Mouse (Mus musculus) liver, postnatal 0 days (tissue): ENCODE data around the gene Acsl6. TPM values are rescaled to one million over a fixed set of nuclear protein-coding genes. Genes with fewer than 3 reads are reported as not detected.
A peak's percentile ranks its signal among the peaks of the same experiment; 100 is the strongest.
"Not testable (repeated sequence)": the region's sequence is repeated elsewhere in the genome, so short reads cannot be mapped to it uniquely, and the experiment has no call there.

Source experiments
- ATAC-seq: fragments of 200-750 bp; cut with Nextera tagmentation; 2 replicates; pipeline ENCODE4 v1.8.0; 2017; ENCODE audit warnings: mild to moderate bottlenecking, moderate library complexity
- DNase-seq: peaks from one replicate; pipeline ENCODE4 v3.0.0-alpha.2; 2016
- H3K27ac ChIP-seq: fragments of 300-500 bp; sonication (generic); 2 replicates; pipeline ENCODE4 v1.5.1; 2014; ENCODE audit warnings: antibody characterized with exemption, moderate library complexity, mild to moderate bottlenecking, low read depth
- H3K27me3 ChIP-seq: fragments of 300-500 bp; sonication (generic); 2 replicates; pipeline ENCODE4 v1.6.1; 2014; ENCODE audit warnings: low read length, control low read depth, mixed read lengths; ENCODE audit not compliant: insufficient read depth
- H3K36me3 ChIP-seq: fragments of 300-500 bp; sonication (generic); replicated peaks from 2 replicates; pipeline ENCODE4 v1.6.1; 2014; ENCODE audit warnings: mild to moderate bottlenecking, control low read depth, low read length, moderate library complexity, mixed read lengths; ENCODE audit not compliant: insufficient read depth
- H3K4me1 ChIP-seq: fragments of 300-500 bp; sonication (generic); 2 replicates; pipeline ENCODE4 v1.6.1; 2014; ENCODE audit warnings: antibody characterized with exemption, mild to moderate bottlenecking, control low read depth; ENCODE audit not compliant: insufficient read depth
- H3K4me2 ChIP-seq: fragments of 300-500 bp; sonication (generic); 2 replicates; pipeline ENCODE4 v1.6.1; 2014; ENCODE audit warnings: low read depth, mild to moderate bottlenecking, low read length, moderate library complexity, mixed read lengths
- H3K4me3 ChIP-seq: fragments of 300-500 bp; sonication (generic); 2 replicates; pipeline ENCODE4 v1.5.1; 2014; ENCODE audit warnings: low read depth, low read length
- H3K9ac ChIP-seq: fragments of 300-500 bp; sonication (generic); replicated peaks from 2 replicates; pipeline ENCODE4 v1.6.1; 2014; ENCODE audit warnings: mild to moderate bottlenecking, moderate library complexity
- H3K9me3 ChIP-seq: fragments of 300-500 bp; sonication (generic); 2 replicates; pipeline ENCODE4 v1.6.1; 2016; ENCODE audit warnings: mild to moderate bottlenecking, control low read depth, low read length, mixed read lengths
- CTCF ChIP-seq: sonication (generic); IDR thresholded peaks from 2 replicates; pipeline ENCODE4 v1.5.1; 2016; ENCODE audit warnings: antibody characterized with exemption, low read depth
- EP300 ChIP-seq: IDR thresholded peaks from 2 replicates; pipeline ENCODE4 v1.6.1; 2016; ENCODE audit warnings: antibody characterized with exemption, low read depth, mild to moderate bottlenecking
- WGBS: fragments of 180-500 bp; shearing (Covaris S2); extraction: QIAGEN DNeasy Blood & Tissue Kit; methylation state at CpG from one replicate; pipeline ENCODE4 v1.1.7; 2014; ENCODE audit not compliant: insufficient replicate concordance; 5-methylcytosine and 5-hydroxymethylcytosine counted together
- polyA plus RNA-seq: library from polyadenylated mRNA; unstranded; fragments of >200 nt; fragmentation: Nextera tagmentation; extraction: Ambion mirVana; gene quantifications from 2 replicates; pipeline ENCODE4 v1.2.1, GENCODE M21; 2015

Acsl6 gene
- polyA plus RNA-seq, 1 experiment from 2014 or later, result 0.49 TPM

- Histone ChIP-seq H3K4me2 (no peak overlapping the region), H3K9ac (no peak overlapping the region), H3K9me3 (no peaks in the 10 kb centered on the region), H3K36me3 (no peaks in the 10 kb centered on the region), H3K4me3 (no peak overlapping the region), H3K4me1 (0 out of 2 replicates have a peak, but pooled peaks cover 3% of the 10 kb centered on the region), H3K27me3 (no peaks in the 10 kb centered on the region), H3K27ac (no peak overlapping the region)
- DNase-seq, result peak; percentile 35
- WGBS, result 48% methylated on average over 4 of the region's 4 CpGs
- ATAC-seq, result no peak
- TF ChIP-seq EP300, result no peak
- TF ChIP-seq CTCF, result peak; percentile 62
Measured at GRCm38 (mm10) chr11:54356676-54357075, 53.1 kb downstream of the Acsl6 start.

- DNase-seq, result no peak
- H3K9ac ChIP-seq, result no peak overlapping the region
- H3K4me1 ChIP-seq, result no peaks in the 10 kb centered on the region
- no peaks in the 10 kb centered on the region for H3K9me3 ChIP-seq
- no peak overlapping the region for H3K4me3 ChIP-seq
- H3K4me2 ChIP-seq, result no peak overlapping the region
- no peak for ATAC-seq
- no peaks in the 10 kb centered on the region for H3K36me3 ChIP-seq
- TF ChIP-seq CTCF, result no peak
- no peak for TF ChIP-seq EP300
- H3K27me3 ChIP-seq, result no peaks in the 10 kb centered on the region
- H3K27ac ChIP-seq, result no peak overlapping the region
Measured at GRCm38 (mm10) chr11:54372553-54372952, 69.0 kb downstream of the Acsl6 start.

- Histone ChIP-seq H3K4me1 (no peaks in the 10 kb centered on the region), H3K27ac (no peak overlapping the region), H3K4me3 (no peak overlapping the region), H3K9ac (no peak overlapping the region), H3K27me3 (no peaks in the 10 kb centered on the region), H3K4me2 (no peak overlapping the region), H3K36me3 (no peaks in the 10 kb centered on the region), H3K9me3 (no peaks in the 10 kb centered on the region)
- DNase-seq, result no peak
- 35% methylated on average over 8 of the region's 8 CpGs for WGBS
- TF ChIP-seq CTCF, result no peak
- TF ChIP-seq EP300, result no peak
- ATAC-seq, result no peak
Measured at GRCm38 (mm10) chr11:54390386-54390785, 86.8 kb downstream of the Acsl6 start.

- no peak for TF ChIP-seq EP300
- TF ChIP-seq CTCF, result no peak
- Histone ChIP-seq H3K27ac (no peak overlapping the region), H3K9ac (no peak overlapping the region), H3K4me1 (no peaks in the 10 kb centered on the region), H3K4me3 (no peak overlapping the region), H3K27me3 (no peaks in the 10 kb centered on the region), H3K4me2 (no peak overlapping the region), H3K9me3 (no peaks in the 10 kb centered on the region), H3K36me3 (no peaks in the 10 kb centered on the region)
- WGBS, result 76% methylated on average over 4 of the region's 4 CpGs
- ATAC-seq (no peak), DNase-seq (no peak)
Measured at GRCm38 (mm10) chr11:54391326-54391725, 87.7 kb downstream of the Acsl6 start.

GRCm38 (mm10) chr11:54396686-54397085 lies 93.1 kb downstream of the Acsl6 start:
- Histone ChIP-seq H3K4me1 (no peaks in the 10 kb centered on the region), H3K4me2 (no peak overlapping the region), H3K4me3 (no peak overlapping the region), H3K27ac (no peak overlapping the region), H3K9ac (no peak overlapping the region), H3K36me3 (no peaks in the 10 kb centered on the region), H3K27me3 (no peaks in the 10 kb centered on the region), H3K9me3 (no peaks in the 10 kb centered on the region)
- TF ChIP-seq EP300 (no peak), CTCF (no peak)
- 50% methylated on average over 1 of the region's 1 CpGs for WGBS
- DNase-seq, result no peak
- ATAC-seq, result no peak

- WGBS, result 35% methylated on average over 4 of the region's 4 CpGs
- no peaks in the 10 kb centered on the region for H3K9me3 ChIP-seq
Measured at GRCm38 (mm10) chr11:54398058-54398457, 94.5 kb downstream of the Acsl6 start.

GRCm38 (mm10) chr11:54400803-54401202 lies 97.2 kb downstream of the Acsl6 start:
- H3K36me3 ChIP-seq, ATAC-seq, H3K9me3 ChIP-seq, DNase-seq, H3K9ac ChIP-seq, H3K4me2 ChIP-seq, H3K4me3 ChIP-seq, H3K4me1 ChIP-seq, H3K27me3 ChIP-seq, H3K27ac ChIP-seq: not testable (repeated sequence)
- 92% methylated on average over 20 of the region's 20 CpGs for WGBS

More at GRCm38 (mm10) chr11:54398058-54398457, 94.5 kb downstream of the Acsl6 start:
- H3K4me1 ChIP-seq, result no peaks in the 10 kb centered on the region
- DNase-seq (no peak), ATAC-seq (no peak)
- H3K27ac ChIP-seq, result no peak overlapping the region
- TF ChIP-seq CTCF, result no peak
- no peak for TF ChIP-seq EP300
- no peak overlapping the region for H3K4me3 ChIP-seq
- no peaks in the 10 kb centered on the region for H3K36me3 ChIP-seq
- no peak overlapping the region for H3K4me2 ChIP-seq
- H3K9ac ChIP-seq, result no peak overlapping the region
- no peaks in the 10 kb centered on the region for H3K27me3 ChIP-seq
